8 mouse cellular contexts compared by ENCODE assay signal in the genomic region with DNA sequence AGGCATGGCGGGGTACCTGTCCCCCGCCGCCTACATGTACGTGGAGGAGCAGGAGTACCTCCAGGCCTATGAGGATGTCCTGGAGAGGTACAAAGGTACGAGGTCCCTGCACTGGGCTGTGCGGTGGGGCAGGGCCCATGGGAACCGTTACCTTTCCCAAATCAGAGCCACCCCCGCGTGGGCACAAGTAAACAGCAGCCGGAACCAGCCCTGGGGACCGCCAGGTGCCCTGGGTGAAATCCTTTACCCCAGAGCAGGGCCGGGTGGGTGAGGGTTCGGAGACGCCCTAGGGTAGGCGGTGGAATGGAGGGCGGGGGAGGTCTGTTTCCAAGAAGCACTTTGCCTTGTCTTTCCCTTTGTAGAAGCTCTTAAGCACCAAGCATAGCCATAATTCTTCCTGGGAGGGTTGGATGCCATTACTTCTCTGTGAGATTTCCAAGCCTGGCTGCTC.
DNase-seq lines count a peak whose midpoint lies in the region; ATAC-seq lines count a peak whose summit lies in the region.

No protein-coding gene starts in this region.

- peak overlapping the region; percentile 94 for H3K4me3 ChIP-seq in heart, embryonic 16.5 days (ENCODE audit: low read length)
- H3K4me3 ChIP-seq in liver, embryonic 11.5 days (ENCODE audit: low read depth, low read length), result peak overlapping the region; percentile 61

- no peak for DNase-seq in cerebellum, adult 9-10 months
- DNase-seq in urinary bladder, adult 18-20 months (ENCODE audit: low spot score in 2 of 2), result peak; percentile 15 to 25
- DNase-seq in urinary bladder, postnatal 4 days (ENCODE audit: low spot score in 2 of 2), result no peak
- DNase-seq in liver, embryonic 11.5 days (ENCODE audit: low spot score), result no peak
- DNase-seq in retina, embryonic 14.5 days (ENCODE audit: low spot score), result peak; percentile 43
- DNase-seq in frontal cortex, postnatal 14 days (ENCODE audit: low spot score in 2 of 2), result no peak

- H3K27me3 ChIP-seq in heart, embryonic 16.5 days (ENCODE audit: control insufficient read depth, insufficient read depth, low read length), result no peaks in the 10 kb centered on the region
- peaks cover 9% of the 10 kb centered on the region; the same call in 1 of the 2 replicates for H3K27me3 ChIP-seq in liver, embryonic 11.5 days (replicated peaks; ENCODE audit: control insufficient read depth, insufficient read depth, low read length)

- WGBS in heart, embryonic 16.5 days, result 1% methylated on average over 16 of the region's 16 CpGs
- WGBS in liver, embryonic 11.5 days, result 2% methylated on average over 16 of the region's 16 CpGs

- H3K4me1 ChIP-seq in heart, embryonic 16.5 days (ENCODE audit: control insufficient read depth, insufficient read depth, low read length), result peaks cover 15% of the 10 kb centered on the region
- no peaks in the 10 kb centered on the region; the same call in 1 of the 2 replicates for H3K4me1 ChIP-seq in liver, embryonic 11.5 days (replicated peaks; ENCODE audit: control insufficient read depth, insufficient read depth, low read length)

- H3K9me3 ChIP-seq in heart, embryonic 16.5 days (replicated peaks; ENCODE audit: control insufficient read depth, low read length), result no peaks in the 10 kb centered on the region
- no peaks in the 10 kb centered on the region for H3K9me3 ChIP-seq in liver, embryonic 11.5 days (ENCODE audit: control insufficient read depth, low read length)

- peak overlapping the region; percentile 68 for H3K4me2 ChIP-seq in heart, embryonic 16.5 days (ENCODE audit: low read depth, low read length)
- H3K4me2 ChIP-seq in liver, embryonic 11.5 days, result peak overlapping the region; percentile 67

- peak overlapping the region; percentile 95 for H3K27ac ChIP-seq in heart, embryonic 16.5 days (ENCODE audit: low read length)
- no peak overlapping the region for H3K27ac ChIP-seq in liver, embryonic 11.5 days (ENCODE audit: low read depth, low read length)

- peak overlapping the region; percentile 97 for H3K9ac ChIP-seq in heart, embryonic 16.5 days (ENCODE audit: low read length)
- peak overlapping the region; percentile 20 for H3K9ac ChIP-seq in liver, embryonic 11.5 days (ENCODE audit: low read depth, low read length)

- peak; percentile 15; the same call in 1 of the 2 replicates for ATAC-seq in cerebellum, adult (ENCODE audit: insufficient number of reproducible peaks, low FRiP score, low TSS enrichment)
- peak; percentile 30 for ATAC-seq in heart, embryonic 16.5 days (replicated peaks; ENCODE audit: extremely low read depth, insufficient read depth, low FRiP score)
- ATAC-seq in liver, embryonic 11.5 days (replicated peaks; ENCODE audit: low FRiP score), result no peak; the same call in 1 of the 2 replicates

- no peaks in the 10 kb centered on the region for H3K36me3 ChIP-seq in heart, embryonic 16.5 days (ENCODE audit: control insufficient read depth, insufficient read depth)
- no peaks in the 10 kb centered on the region for H3K36me3 ChIP-seq in liver, embryonic 11.5 days (ENCODE audit: control insufficient read depth, insufficient read depth, low read length)

Comparison
In these comparisons a context has a peak if more than half of its experiments do, and no peak if none do; other contexts are left out.
1. DNase-seq: peak in urinary bladder, adult 18-20 months (2 of 2) and retina, embryonic 14.5 days (single experiment); none in cerebellum, adult 9-10 months (single experiment), urinary bladder, postnatal 4 days (0 of 2), liver, embryonic 11.5 days (single experiment) and frontal cortex, postnatal 14 days (0 of 2).